Mouse (Mus musculus) lung, postnatal 0 days (tissue): ENCODE measurements at regions not wholly inside any gene's neighbourhood (a gene's known extent, or its start where the extent isn't known, plus 50 kb on each side); places are given as distances from the start of the nearest gene placed in this dataset.

Experiments used
- CTCF ChIP-seq: IDR thresholded peaks from 2 replicates; pipeline ENCODE4 v1.5.1; 2016; ENCODE audit warnings: antibody characterized with exemption, mild to moderate bottlenecking
- EP300 ChIP-seq: IDR thresholded peaks from 2 replicates; pipeline ENCODE4 v1.6.1; 2016; ENCODE audit warnings: antibody characterized with exemption, mild to moderate bottlenecking, control low read depth

DNA sequence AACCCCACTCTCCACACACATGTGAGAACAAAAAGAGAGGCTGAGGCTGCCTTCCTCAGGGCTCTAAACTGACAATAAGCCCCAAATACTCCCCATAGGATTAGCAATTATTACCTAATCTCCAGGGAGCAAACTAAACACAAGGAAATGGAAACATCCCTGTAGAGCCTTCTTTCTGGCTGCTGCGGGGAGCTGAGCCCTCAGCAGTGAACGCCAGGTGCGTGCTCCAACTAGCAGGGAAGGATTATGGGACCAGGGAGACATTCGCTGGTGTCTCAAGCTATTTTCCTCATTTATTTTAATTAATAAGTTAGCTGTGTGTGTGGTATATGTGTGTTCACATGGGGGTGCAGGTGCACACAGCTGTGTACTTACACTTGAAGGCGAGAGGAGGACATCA, 144.4 kb downstream of the Chst1 start:
- TF ChIP-seq CTCF, result no peak
- no peak for TF ChIP-seq EP300
